Mouse (Mus musculus) ES-E14 (cell line): ENCODE data around the gene Crybg2.

ENCODE experiments used
- HCFC1 ChIP-seq: IDR thresholded peaks from 2 replicates; pipeline ENCODE4 v1.6.1; 2012; ENCODE audit warnings: low read length, inconsistent platforms, borderline replicate concordance; ENCODE audit not compliant: insufficient read depth
- ZC3H11A ChIP-seq: IDR thresholded peaks from 2 replicates; pipeline ENCODE4 v1.6.1; 2012; ENCODE audit warnings: low read depth, mild to moderate bottlenecking, inconsistent platforms, low read length, borderline replicate concordance

GRCm38 (mm10) chr4:134081730-134082386, 21.2 kb downstream of the Crybg2 start:
- TF ChIP-seq ZC3H11A (no peak), HCFC1 (no peak)
